Mouse (Mus musculus) small intestine, adult 2 months (tissue): ENCODE results near the gene Miip. TPM values are rescaled to one million over a fixed set of nuclear protein-coding genes. Genes with fewer than 3 reads are reported as not detected.
"Not testable (repeated sequence)": the region's sequence is repeated elsewhere in the genome, so short reads cannot be mapped to it uniquely, and the experiment has no call there.

Experiments
- H3K27ac ChIP-seq: fragments of 200-500 bp; 2 replicates; pipeline ENCODE4 v1.5.1; 2012; ENCODE audit warnings: low read depth, low read length, control low read depth, inconsistent platforms; ENCODE audit not compliant: insufficient read depth
- H3K27me3 ChIP-seq: fragments of 200-500 bp; 2 replicates; pipeline ENCODE4 v1.6.1; 2012; ENCODE audit warnings: mild to moderate bottlenecking, moderate library complexity, low read length, inconsistent platforms; ENCODE audit not compliant: control insufficient read depth, insufficient read depth
- H3K36me3 ChIP-seq: fragments of 200-500 bp; 2 replicates; pipeline ENCODE4 v1.6.1; 2012; ENCODE audit warnings: mild to moderate bottlenecking, low read length, control low read depth, inconsistent platforms; ENCODE audit not compliant: control insufficient read depth, insufficient read depth
- H3K4me1 ChIP-seq: fragments of 200-500 bp; 2 replicates; pipeline ENCODE4 v1.6.1; 2012; ENCODE audit warnings: low read length, inconsistent platforms, mixed read lengths; ENCODE audit not compliant: control insufficient read depth, insufficient read depth, insufficient read length
- H3K4me3 ChIP-seq: fragments of 200-500 bp; 2 replicates; pipeline ENCODE4 v1.5.1; 2012; ENCODE audit warnings: low read depth, mild to moderate bottlenecking, control low read depth, inconsistent platforms, low read length, moderate library complexity
- CTCF ChIP-seq: fragments of 200-500 bp; IDR thresholded peaks from 2 replicates; pipeline ENCODE4 v1.5.1; 2012; ENCODE audit warnings: low read depth, mild to moderate bottlenecking, control low read depth, inconsistent platforms, low read length, moderate library complexity, mixed read lengths; ENCODE audit not compliant: insufficient replicate concordance, insufficient read length; ENCODE audit errors: extremely low read depth
- POLR2A ChIP-seq: fragments of 200-500 bp; IDR thresholded peaks from 2 replicates; pipeline ENCODE4 v1.6.1; 2012; ENCODE audit warnings: low read depth, mild to moderate bottlenecking, control low read depth, inconsistent platforms, low read length, moderate library complexity
- whole genome bisulfite sequencing: fragments of 180-500 bp; shearing (Covaris S2); methylation state at CpG from one replicate; pipeline ENCODE4 v1.1.7; 2018; 5-methylcytosine and 5-hydroxymethylcytosine counted together
- polyA plus RNA-seq: library from polyadenylated mRNA; depleted of rRNA; stranded (reverse); fragments of >200 nt; gene quantifications from 2 replicates; pipeline ENCODE4 v1.2.3, GENCODE M21; 2012

The Miip gene
- polyA plus RNA-seq, 1 experiment = 48.3 TPM

DNA sequence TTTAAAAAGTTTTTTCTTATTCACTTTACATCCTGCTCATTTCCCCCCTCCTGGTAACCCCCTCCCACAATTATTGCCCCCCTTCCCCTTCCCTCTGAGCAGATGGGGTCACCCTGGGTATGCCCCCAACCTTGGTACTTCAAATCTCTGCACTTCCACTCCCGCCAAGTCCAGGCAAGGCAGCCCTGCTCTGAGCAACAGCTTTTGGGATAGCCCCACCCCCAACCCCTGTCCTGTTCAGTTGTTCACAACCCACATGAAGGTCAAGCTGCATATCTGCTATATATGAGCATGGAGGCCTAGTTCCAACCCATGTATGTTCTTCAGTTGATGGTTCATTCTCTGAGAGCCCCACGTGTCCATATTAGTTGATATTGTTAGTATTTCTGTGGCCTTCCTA, 17.8 kb downstream of the Miip start:
- no peaks in the 10 kb centered on the region; the same call in 1 of the 2 replicates for H3K36me3 ChIP-seq
- H3K4me1 ChIP-seq = no peaks in the 10 kb centered on the region
- H3K4me3 ChIP-seq = no peak overlapping the region
- no peak overlapping the region for H3K27ac ChIP-seq
- no peaks in the 10 kb centered on the region for H3K27me3 ChIP-seq
- TF ChIP-seq POLR2A = no peak
- TF ChIP-seq CTCF = no peak
- WGBS = 79% methylated on average over 2 of the region's 2 CpGs

DNA sequence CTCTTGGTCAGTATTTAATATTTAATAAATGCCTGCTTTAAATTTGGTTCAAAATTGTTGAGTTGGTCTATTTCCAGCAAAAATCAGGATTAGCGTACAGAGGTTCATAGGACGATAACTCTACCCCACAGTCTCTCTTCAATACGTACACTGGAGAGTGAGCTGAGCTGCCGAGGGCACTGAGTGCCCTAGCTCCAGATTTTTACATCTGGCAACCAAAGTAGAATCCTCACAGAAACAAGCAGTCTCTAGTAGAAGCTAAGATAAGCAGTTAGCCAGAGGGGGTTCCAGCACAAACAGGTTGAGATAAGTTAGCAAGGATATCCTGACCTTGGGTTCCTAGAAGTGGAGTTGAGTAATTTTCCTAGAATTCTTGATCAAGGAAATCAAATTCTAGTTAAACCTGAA, 20.0 kb downstream of the Miip start:
- Histone ChIP-seq H3K27me3 (no peaks in the 10 kb centered on the region), H3K4me3 (peak overlapping the region; percentile 82), H3K36me3 (no peaks in the 10 kb centered on the region; the same call in 1 of the 2 replicates), H3K27ac (no peak overlapping the region), H3K4me1 (no peaks in the 10 kb centered on the region)
- TF ChIP-seq POLR2A (no peak), CTCF (no peak)
- WGBS = 3% methylated on average over 4 of the region's 4 CpGs

DNA sequence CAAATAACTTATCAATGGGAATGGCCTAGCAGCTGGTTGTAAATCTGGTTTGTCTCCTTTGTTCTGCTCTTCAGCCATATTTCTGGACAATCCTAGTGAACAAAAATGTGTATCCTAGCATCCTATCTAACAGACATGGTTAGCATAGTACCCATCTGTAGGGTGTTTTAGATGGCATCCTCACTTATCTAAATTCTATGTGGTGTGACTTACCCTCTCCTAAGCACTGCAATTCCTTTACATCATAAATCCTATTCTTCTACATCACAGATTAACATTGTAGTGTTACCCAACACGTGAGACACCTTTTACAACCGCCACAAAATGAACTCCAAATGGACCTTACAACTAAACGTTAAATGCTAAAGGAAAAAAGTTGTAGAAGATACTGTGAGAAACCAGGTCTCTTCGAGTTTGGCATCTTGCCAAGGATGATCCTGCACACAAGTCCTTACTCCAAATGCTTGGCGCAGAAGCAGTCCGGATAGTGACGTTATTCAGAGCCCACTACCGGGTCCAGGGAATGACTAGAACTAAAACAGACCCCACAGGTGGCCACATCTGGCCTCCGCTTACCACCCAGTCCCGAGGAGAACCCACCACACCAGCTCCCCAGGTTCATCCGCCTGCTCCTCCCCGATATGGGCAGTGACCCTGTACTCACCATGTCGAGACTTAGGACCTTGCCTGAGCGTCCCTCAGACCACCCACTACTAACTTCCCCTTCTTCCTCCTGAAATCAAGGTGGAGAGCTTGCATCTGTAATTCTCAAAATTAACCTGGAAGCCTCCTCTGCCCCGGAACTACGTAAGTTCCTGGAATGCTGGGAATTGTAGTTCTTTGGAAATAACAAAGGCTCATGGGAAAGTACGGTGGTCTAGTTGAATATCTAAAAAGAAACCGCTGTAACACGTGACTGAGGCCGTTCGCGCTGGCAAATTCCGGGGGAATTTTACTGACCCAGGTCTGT, 20.7 kb downstream of the Miip start, which contains the start of gene Zfp933:
TSS of gene Zfp933 (minus strand) at position 753 of the 970 bp plus-strand sequence.
- H3K27ac ChIP-seq = no peak within 1 kb of the TSS
- no peaks in the 10 kb centered on the region for H3K4me1 ChIP-seq
- H3K4me3 ChIP-seq = peak within 1 kb of the TSS; percentile 82
- 2% methylated on average over 23 of the region's 23 CpGs for WGBS
- H3K36me3 ChIP-seq = peaks cover 2% of the 10 kb centered on the region
- no peak for TF ChIP-seq POLR2A
- TF ChIP-seq CTCF = no peak
- no peaks in the 10 kb centered on the region for H3K27me3 ChIP-seq

DNA sequence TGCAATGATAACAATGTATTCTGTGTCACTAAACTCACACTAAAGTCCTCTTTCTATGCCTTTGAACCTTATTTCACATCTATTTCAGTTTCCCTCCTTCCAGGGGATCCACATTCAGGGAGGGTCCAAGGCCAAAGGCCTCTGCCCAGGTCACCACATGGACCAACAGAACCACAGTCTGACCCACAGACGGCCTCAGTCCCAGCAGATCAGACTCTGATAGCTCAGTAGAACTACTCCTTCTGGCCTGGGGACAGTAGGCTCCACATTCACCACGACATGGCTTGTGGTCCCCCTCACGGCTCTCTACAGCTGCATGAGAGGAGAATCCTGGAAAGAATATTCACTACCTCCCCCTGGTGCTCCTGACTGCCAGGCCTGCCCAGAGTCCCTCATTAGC, 25.7 kb downstream of the Miip start:
- WGBS = 99% methylated on average over 3 of the region's 3 CpGs
- no peak overlapping the region for H3K27ac ChIP-seq
- peaks cover 12% of the 10 kb centered on the region for H3K36me3 ChIP-seq
- H3K4me3 ChIP-seq = no peak overlapping the region
- H3K27me3 ChIP-seq = no peaks in the 10 kb centered on the region
- TF ChIP-seq POLR2A (no peak), CTCF (no peak)
- H3K4me1 ChIP-seq = no peaks in the 10 kb centered on the region

DNA sequence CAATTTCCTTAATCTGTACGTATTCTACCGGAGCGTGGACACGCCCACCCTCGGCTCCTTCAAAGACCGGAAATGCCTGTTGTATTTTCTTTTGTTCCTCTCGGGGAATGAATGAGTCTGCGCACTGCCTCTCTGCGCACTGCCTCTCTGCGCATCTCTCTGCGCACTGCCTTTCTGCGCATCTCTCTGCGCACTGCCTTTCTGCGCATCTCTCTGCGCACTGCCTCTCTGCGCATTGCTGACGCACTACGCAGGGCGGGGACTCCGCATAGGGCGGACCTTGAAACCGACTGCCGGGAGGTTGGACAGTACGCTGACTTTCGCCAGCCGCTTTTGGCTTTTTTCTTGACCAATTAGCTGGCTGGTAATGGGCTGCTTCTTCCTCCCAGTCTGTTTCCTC, 29.3 kb downstream of the Miip start:
- peaks cover 12% of the 10 kb centered on the region for H3K36me3 ChIP-seq
- over 99% methylated on average over 21 of the region's 26 CpGs for WGBS
- not testable (repeated sequence) for H3K27ac ChIP-seq, H3K4me1 ChIP-seq, H3K27me3 ChIP-seq, H3K4me3 ChIP-seq

DNA sequence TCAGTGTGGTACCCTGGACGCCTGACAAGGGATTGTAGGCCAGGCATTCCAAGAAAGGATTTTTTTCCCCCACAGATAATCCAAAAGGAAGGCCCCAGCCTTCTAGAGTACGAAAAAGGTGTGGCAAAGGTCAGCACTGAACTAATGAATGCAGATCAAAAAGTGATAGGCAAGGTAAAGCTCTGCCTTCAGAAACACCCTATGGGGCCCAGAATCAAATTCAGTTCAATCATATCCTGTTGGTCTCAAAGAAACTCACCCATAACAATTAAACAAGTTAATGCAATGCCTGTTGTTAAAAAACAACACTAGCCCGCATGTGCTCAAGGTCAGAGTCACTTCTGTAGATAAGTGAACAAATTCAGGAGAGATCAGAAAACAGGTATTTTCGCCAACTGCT, 44.2 kb downstream of the Miip start:
- Histone ChIP-seq H3K27ac (no peak overlapping the region), H3K4me1 (no peaks in the 10 kb centered on the region), H3K27me3 (no peaks in the 10 kb centered on the region), H3K36me3 (peaks cover 16% of the 10 kb centered on the region), H3K4me3 (no peak overlapping the region)
- no peak for TF ChIP-seq POLR2A
- no peak for TF ChIP-seq CTCF
- 96% methylated on average over 4 of the region's 4 CpGs for WGBS

DNA sequence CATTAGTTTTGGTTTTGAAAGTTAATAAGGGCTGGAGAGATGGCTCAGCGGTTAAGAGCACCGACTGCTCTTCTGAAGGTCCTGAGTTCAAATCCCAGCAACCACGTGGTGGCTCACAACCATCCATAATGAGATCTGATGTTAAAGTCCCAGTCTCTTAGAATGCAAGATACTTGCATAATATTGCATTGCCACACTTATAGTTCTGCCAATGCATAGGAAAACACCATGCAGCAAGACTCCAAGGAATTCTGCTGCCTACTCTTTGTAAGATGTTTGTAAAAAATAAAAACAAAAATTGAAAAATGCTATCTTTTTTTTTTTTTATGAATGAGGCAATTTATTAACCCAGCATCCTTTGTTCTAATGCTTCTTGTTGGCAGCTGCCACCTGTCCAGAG, 47.2 kb downstream of the Miip start:
- not testable (repeated sequence) for H3K27ac ChIP-seq, H3K27me3 ChIP-seq, H3K36me3 ChIP-seq, H3K4me3 ChIP-seq, H3K4me1 ChIP-seq
- WGBS = 84% methylated on average over 3 of the region's 3 CpGs

DNA sequence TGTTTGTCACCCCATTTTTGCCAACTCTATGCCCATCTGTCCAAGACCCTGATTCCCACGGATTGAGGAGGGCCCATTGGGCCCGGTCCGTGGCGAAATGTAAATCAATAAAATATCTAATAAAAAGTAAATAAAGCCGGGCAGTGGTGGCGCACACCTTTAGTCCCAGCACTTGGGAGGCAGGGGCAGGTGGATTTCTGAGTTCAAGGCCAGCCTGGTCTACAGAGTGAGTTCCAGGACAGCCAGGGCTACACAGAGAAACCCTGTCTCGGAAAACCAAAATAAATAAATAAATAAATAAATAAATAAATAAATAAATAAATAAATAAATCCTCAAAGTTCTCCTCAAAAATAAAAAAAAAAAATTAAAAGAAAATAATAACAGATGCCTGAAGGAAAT, 49.0 kb downstream of the Miip start:
- 74% methylated on average over 7 of the region's 7 CpGs for WGBS
- not testable (repeated sequence) for H3K27ac ChIP-seq, H3K4me1 ChIP-seq, H3K36me3 ChIP-seq, H3K4me3 ChIP-seq, H3K27me3 ChIP-seq
